Mouse (Mus musculus): ENCODE measurements around the gene Vpreb3. TPM values are rescaled to one million over a fixed set of nuclear protein-coding genes. Genes with fewer than 3 reads are reported as not detected.

Vpreb3 gene
- polyA plus RNA-seq, 1 experiment from 2014 or later, result 0.39 TPM

GRCm38 (mm10) chr10:75936909-75937667 is 5.8 kb upstream of the Vpreb3 start:
- WGBS, result 28% methylated on average over 18 of the region's 18 CpGs

GRCm38 (mm10) chr10:75937851-75938643 is 4.8 kb upstream of the Vpreb3 start:
- 56% methylated on average over 10 of the region's 10 CpGs for WGBS
- no peaks in the 10 kb centered on the region for H3K9me3 ChIP-seq (replicated peaks)
- no peak for DNase-seq (ENCODE audit: low spot score)
- peaks cover 75% of the 10 kb centered on the region for H3K27me3 ChIP-seq (ENCODE audit: low read depth, poor library complexity, severe bottlenecking)
- no peaks in the 10 kb centered on the region for H3K36me3 ChIP-seq
- H3K4me3 ChIP-seq, result no peak overlapping the region
- no peak overlapping the region for H3K27ac ChIP-seq (replicated peaks)
- H3K4me1 ChIP-seq, result peaks cover 50% of the 10 kb centered on the region

More at GRCm38 (mm10) chr10:75936909-75937667, 5.8 kb upstream of the Vpreb3 start:
- peaks cover 82% of the 10 kb centered on the region for H3K27me3 ChIP-seq (ENCODE audit: low read depth, poor library complexity, severe bottlenecking)
- no peaks in the 10 kb centered on the region for H3K36me3 ChIP-seq
- H3K4me3 ChIP-seq, result no peak overlapping the region
- H3K27ac ChIP-seq (replicated peaks), result no peak overlapping the region
- DNase-seq (ENCODE audit: low spot score), result no peak
- H3K4me1 ChIP-seq, result peaks cover 60% of the 10 kb centered on the region
- no peaks in the 10 kb centered on the region for H3K9me3 ChIP-seq (replicated peaks)

- Histone ChIP-seq H3K27me3 (ENCODE audit: low read depth, poor library complexity, severe bottlenecking) (peaks cover 59% of the 10 kb centered on the region), H3K27ac (replicated peaks) (0 out of 2 replicates have a peak overlapping the region, but pooled peaks have one; percentile 2), H3K4me1 (peaks cover 54% of the 10 kb centered on the region), H3K36me3 (no peaks in the 10 kb centered on the region), H3K4me3 (no peak overlapping the region), H3K9me3 (replicated peaks) (no peaks in the 10 kb centered on the region)
- 52% methylated on average over 9 of the region's 9 CpGs for WGBS
- no peak for DNase-seq (ENCODE audit: low spot score)
Measured at GRCm38 (mm10) chr10:75939481-75940234, 3.2 kb upstream of the Vpreb3 start.

GRCm38 (mm10) chr10:75940520-75940919 is 2.3 kb upstream of the Vpreb3 start, which contains the start of gene Gm867:
TSS of gene Gm867 (minus strand) at chr10:75940672.
- Histone ChIP-seq H3K36me3 (no peaks in the 10 kb centered on the region), H3K9me3 (replicated peaks) (no peaks in the 10 kb centered on the region), H3K27me3 (ENCODE audit: low read depth, poor library complexity, severe bottlenecking) (peaks cover 50% of the 10 kb centered on the region), H3K4me1 (peaks cover 46% of the 10 kb centered on the region), H3K4me3 (no peak within 1 kb of the TSS), H3K27ac (replicated peaks) (0 out of 2 replicates have a peak within 1 kb of the TSS, but pooled peaks have one; percentile 2)
- no peak for DNase-seq (ENCODE audit: low spot score)
- 76% methylated on average over 5 of the region's 5 CpGs for WGBS

- 69% methylated on average over 9 of the region's 9 CpGs for WGBS
- Histone ChIP-seq H3K27ac (replicated peaks) (no peak overlapping the region), H3K27me3 (ENCODE audit: low read depth, poor library complexity, severe bottlenecking) (peaks cover 43% of the 10 kb centered on the region), H3K4me1 (peaks cover 39% of the 10 kb centered on the region), H3K4me3 (no peak overlapping the region), H3K9me3 (replicated peaks) (no peaks in the 10 kb centered on the region), H3K36me3 (no peaks in the 10 kb centered on the region)
- no peak for DNase-seq (ENCODE audit: low spot score)
Measured at GRCm38 (mm10) chr10:75941042-75941824, 1.6 kb upstream of the Vpreb3 start.

- DNase-seq (ENCODE audit: low spot score), result no peak
- H3K27me3 ChIP-seq (ENCODE audit: low read depth, poor library complexity, severe bottlenecking), result peaks cover 20% of the 10 kb centered on the region
- H3K4me3 ChIP-seq, result no peak overlapping the region
- H3K27ac ChIP-seq (replicated peaks), result no peak overlapping the region; the same call in 1 of the 2 replicates
- H3K9me3 ChIP-seq (replicated peaks), result no peaks in the 10 kb centered on the region
- peaks cover 24% of the 10 kb centered on the region for H3K4me1 ChIP-seq
- no peaks in the 10 kb centered on the region for H3K36me3 ChIP-seq
- WGBS, result 34% methylated on average over 11 of the region's 11 CpGs
Measured at GRCm38 (mm10) chr10:75944066-75944772, 1.4 kb downstream of the Vpreb3 start.

GRCm38 (mm10) chr10:75945213-75945612 is 2.4 kb downstream of the Vpreb3 start:
- 91% methylated on average over 7 of the region's 7 CpGs for WGBS
- Histone ChIP-seq H3K4me1 (peaks cover 24% of the 10 kb centered on the region), H3K27ac (replicated peaks) (no peak overlapping the region), H3K4me3 (no peak overlapping the region), H3K27me3 (ENCODE audit: low read depth, poor library complexity, severe bottlenecking) (peaks cover 21% of the 10 kb centered on the region), H3K9me3 (replicated peaks) (no peaks in the 10 kb centered on the region), H3K36me3 (no peaks in the 10 kb centered on the region)
- DNase-seq (ENCODE audit: low spot score), result no peak

- no peak for DNase-seq (ENCODE audit: low spot score)
- H3K36me3 ChIP-seq, result no peaks in the 10 kb centered on the region
- no peaks in the 10 kb centered on the region for H3K9me3 ChIP-seq (replicated peaks)
- WGBS, result 86% methylated on average over 7 of the region's 7 CpGs
- H3K27me3 ChIP-seq (ENCODE audit: low read depth, poor library complexity, severe bottlenecking), result peaks cover 21% of the 10 kb centered on the region
- H3K4me3 ChIP-seq, result no peak overlapping the region
- no peak overlapping the region for H3K27ac ChIP-seq (replicated peaks)
- peaks cover 24% of the 10 kb centered on the region for H3K4me1 ChIP-seq
Measured at GRCm38 (mm10) chr10:75945896-75946295, 3.0 kb downstream of the Vpreb3 start.

- DNase-seq (ENCODE audit: low spot score), result no peak
- Histone ChIP-seq H3K27me3 (ENCODE audit: low read depth, poor library complexity, severe bottlenecking) (peaks cover 32% of the 10 kb centered on the region), H3K36me3 (no peaks in the 10 kb centered on the region), H3K27ac (replicated peaks) (no peak overlapping the region), H3K9me3 (replicated peaks) (no peaks in the 10 kb centered on the region), H3K4me3 (no peak overlapping the region), H3K4me1 (peaks cover 27% of the 10 kb centered on the region)
- 85% methylated on average over 5 of the region's 5 CpGs for WGBS
Measured at GRCm38 (mm10) chr10:75948079-75948478, 5.2 kb downstream of the Vpreb3 start.

- H3K27ac ChIP-seq (replicated peaks), result no peak overlapping the region
- WGBS, result 82% methylated on average over 22 of the region's 22 CpGs
- peaks cover 23% of the 10 kb centered on the region for H3K4me1 ChIP-seq
- no peak for DNase-seq (ENCODE audit: low spot score)
- no peaks in the 10 kb centered on the region for H3K9me3 ChIP-seq (replicated peaks)
- H3K36me3 ChIP-seq, result no peaks in the 10 kb centered on the region
- H3K27me3 ChIP-seq (ENCODE audit: low read depth, poor library complexity, severe bottlenecking), result peaks cover 33% of the 10 kb centered on the region
- H3K4me3 ChIP-seq, result no peak overlapping the region
Measured at GRCm38 (mm10) chr10:75949053-75950045, 6.5 kb downstream of the Vpreb3 start.

Measured in midbrain, embryonic 10.5 days (tissue).